Mouse (Mus musculus) embryonic fibroblast, embryonic 13.5 days (primary cell): ENCODE results near the gene Nucb2.

Experiments used
- CTCF ChIP-seq: IDR thresholded peaks from 2 replicates; pipeline ENCODE4 v1.5.1; 2011; ENCODE audit warnings: mild to moderate bottlenecking, control low read depth, low read length, moderate library complexity, borderline replicate concordance; ENCODE audit not compliant: insufficient read depth
- POLR2A ChIP-seq: IDR thresholded peaks from 2 replicates; pipeline ENCODE4 v1.6.1; 2011; ENCODE audit warnings: low read depth, mild to moderate bottlenecking, control low read depth, low read length, moderate library complexity

GRCm38 (mm10) chr7:116493267-116494003 is 10.7 kb upstream of the Nucb2 start:
- TF ChIP-seq POLR2A (no peak), CTCF (no peak)
